Mouse (Mus musculus) B cell, adult (primary cell): Measurements from ENCODE around the gene Gm4340. TPM values are rescaled to one million over a fixed set of nuclear protein-coding genes. Genes with fewer than 3 reads are reported as not detected.

ENCODE experiments used
- total RNA-seq: library from RNA; stranded (reverse); gene quantifications from 4 replicates; pipeline ENCODE4 v1.2.4, GENCODE M21; 2023; ENCODE audit not compliant: inconsistent age

The Gm4340 gene
- total RNA-seq: not detected in 4 replicates

DNA sequence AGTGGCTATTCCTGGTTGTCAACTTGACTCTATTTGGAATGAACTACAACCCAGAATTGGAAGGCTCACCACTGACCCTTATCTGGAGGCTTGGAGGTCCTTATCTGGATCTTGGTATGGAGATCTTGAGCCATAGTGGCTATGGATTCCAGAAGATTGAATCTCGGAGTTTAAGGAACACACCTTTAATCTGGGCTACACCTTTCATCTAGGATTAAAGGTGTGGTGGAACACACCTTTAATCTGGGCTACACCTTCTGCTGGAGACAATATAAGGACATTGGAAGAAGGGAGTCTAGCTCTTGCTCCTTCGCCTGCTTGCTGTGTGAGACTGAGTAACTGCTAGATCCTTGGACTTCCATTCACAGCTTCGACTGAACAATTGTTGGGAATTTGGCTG lies at the start of gene Gm4340:
TSS of gene Gm4340 (plus strand) at position 301 of the 400 bp plus-strand sequence.

DNA sequence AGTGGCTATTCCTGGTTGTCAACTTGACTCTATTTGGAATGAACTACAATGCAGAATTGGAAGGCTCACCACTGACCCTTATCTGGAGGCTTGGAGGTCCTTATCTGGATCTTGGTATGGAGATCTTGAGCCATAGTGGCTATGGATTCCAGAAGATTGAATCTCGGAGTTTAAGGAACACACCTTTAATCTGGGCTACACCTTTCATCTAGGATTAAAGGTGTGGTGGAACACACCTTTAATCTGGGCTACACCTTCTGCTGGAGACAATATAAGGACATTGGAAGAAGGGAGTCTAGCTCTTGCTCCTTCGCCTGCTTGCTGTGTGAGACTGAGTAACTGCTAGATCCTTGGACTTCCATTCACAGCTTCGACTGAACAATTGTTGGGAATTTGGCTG lies 42.6 kb upstream of the Gm4340 start, which contains the start of gene Gm6763:
TSS of gene Gm6763 (plus strand) at position 301 of the 400 bp plus-strand sequence.

DNA sequence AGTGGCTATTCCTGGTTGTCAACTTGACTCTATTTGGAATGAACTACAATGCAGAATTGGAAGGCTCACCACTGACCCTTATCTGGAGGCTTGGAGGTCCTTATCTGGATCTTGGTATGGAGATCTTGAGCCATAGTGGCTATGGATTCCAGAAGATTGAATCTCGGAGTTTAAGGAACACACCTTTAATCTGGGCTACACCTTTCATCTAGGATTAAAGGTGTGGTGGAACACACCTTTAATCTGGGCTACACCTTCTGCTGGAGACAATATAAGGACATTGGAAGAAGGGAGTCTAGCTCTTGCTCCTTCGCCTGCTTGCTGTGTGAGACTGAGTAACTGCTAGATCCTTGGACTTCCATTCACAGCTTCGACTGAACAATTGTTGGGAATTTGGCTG lies 34.1 kb upstream of the Gm4340 start, which contains the start of gene Gm8764:
TSS of gene Gm8764 (plus strand) at position 301 of the 400 bp plus-strand sequence.

DNA sequence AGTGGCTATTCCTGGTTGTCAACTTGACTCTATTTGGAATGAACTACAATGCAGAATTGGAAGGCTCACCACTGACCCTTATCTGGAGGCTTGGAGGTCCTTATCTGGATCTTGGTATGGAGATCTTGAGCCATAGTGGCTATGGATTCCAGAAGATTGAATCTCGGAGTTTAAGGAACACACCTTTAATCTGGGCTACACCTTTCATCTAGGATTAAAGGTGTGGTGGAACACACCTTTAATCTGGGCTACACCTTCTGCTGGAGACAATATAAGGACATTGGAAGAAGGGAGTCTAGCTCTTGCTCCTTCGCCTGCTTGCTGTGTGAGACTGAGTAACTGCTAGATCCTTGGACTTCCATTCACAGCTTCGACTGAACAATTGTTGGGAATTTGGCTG lies 25.6 kb upstream of the Gm4340 start, which contains the start of gene Gm21304:
TSS of gene Gm21304 (plus strand) at position 301 of the 400 bp plus-strand sequence.

DNA sequence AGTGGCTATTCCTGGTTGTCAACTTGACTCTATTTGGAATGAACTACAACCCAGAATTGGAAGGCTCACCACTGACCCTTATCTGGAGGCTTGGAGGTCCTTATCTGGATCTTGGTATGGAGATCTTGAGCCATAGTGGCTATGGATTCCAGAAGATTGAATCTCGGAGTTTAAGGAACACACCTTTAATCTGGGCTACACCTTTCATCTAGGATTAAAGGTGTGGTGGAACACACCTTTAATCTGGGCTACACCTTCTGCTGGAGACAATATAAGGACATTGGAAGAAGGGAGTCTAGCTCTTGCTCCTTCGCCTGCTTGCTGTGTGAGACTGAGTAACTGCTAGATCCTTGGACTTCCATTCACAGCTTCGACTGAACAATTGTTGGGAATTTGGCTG lies 17.1 kb upstream of the Gm4340 start, which contains the start of gene Gm21312:
TSS of gene Gm21312 (plus strand) at position 301 of the 400 bp plus-strand sequence.

DNA sequence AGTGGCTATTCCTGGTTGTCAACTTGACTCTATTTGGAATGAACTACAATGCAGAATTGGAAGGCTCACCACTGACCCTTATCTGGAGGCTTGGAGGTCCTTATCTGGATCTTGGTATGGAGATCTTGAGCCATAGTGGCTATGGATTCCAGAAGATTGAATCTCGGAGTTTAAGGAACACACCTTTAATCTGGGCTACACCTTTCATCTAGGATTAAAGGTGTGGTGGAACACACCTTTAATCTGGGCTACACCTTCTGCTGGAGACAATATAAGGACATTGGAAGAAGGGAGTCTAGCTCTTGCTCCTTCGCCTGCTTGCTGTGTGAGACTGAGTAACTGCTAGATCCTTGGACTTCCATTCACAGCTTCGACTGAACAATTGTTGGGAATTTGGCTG lies 8.6 kb upstream of the Gm4340 start, which contains the start of gene Gm20765:
TSS of gene Gm20765 (plus strand) at position 301 of the 400 bp plus-strand sequence.

Other genes starting within 250 kb of the Gm4340 start
- gene Gm21293, start 51.1 kb upstream of the Gm4340 start, total RNA-seq: not detected in 4 replicates
- gene Gm6763, start 42.5 kb upstream of the Gm4340 start, total RNA-seq: not detected in 4 replicates
- not detected in 4 replicates for gene Gm8764, start 34.0 kb upstream of the Gm4340 start, total RNA-seq
- not detected in 4 replicates for gene Gm21304, start 25.5 kb upstream of the Gm4340 start, total RNA-seq
- not detected in 4 replicates for gene Gm21312, start 17.0 kb upstream of the Gm4340 start, total RNA-seq
- gene Gm20765, start 8.5 kb upstream of the Gm4340 start, total RNA-seq: not detected in 4 replicates